Mouse (Mus musculus) MEL (cell line): ENCODE data around the gene Nsun2. TPM values are rescaled to one million over a fixed set of nuclear protein-coding genes. Genes with fewer than 3 reads are reported as not detected.

Source experiments
- DNase-seq: peaks from one replicate; pipeline ENCODE4 v3.0.0; 2011; ENCODE audit warnings: low read depth, low spot score
- H3K27ac ChIP-seq: 2 replicates; pipeline ENCODE4 v1.5.1; 2012; ENCODE audit warnings: low read depth, mild to moderate bottlenecking, control low read depth, low read length, moderate library complexity; ENCODE audit not compliant: control insufficient read depth
- H3K27me3 ChIP-seq, 2 experiments: fragments of 150-350 bp in 1 of 2; sonication (generic) in 1 of 2; 2 replicates each; pipeline ENCODE4 v1.6.1; 2012; ENCODE audit warnings: low read length in 2 of 2, mild to moderate bottlenecking in 2 of 2, improper control_type of control experiment in 1 of 2, moderate library complexity in 1 of 2; ENCODE audit not compliant: insufficient read depth in 2 of 2, control insufficient read depth in 1 of 2
- H3K36me3 ChIP-seq, 2 experiments: 2 replicates each; pipeline ENCODE4 v1.6.1; 2012 to 2014; ENCODE audit warnings: low read length in 2 of 2, improper control_type of control experiment in 1 of 2, inconsistent platforms in 1 of 2, mild to moderate bottlenecking in 1 of 2; ENCODE audit not compliant: insufficient read depth in 2 of 2, control insufficient read depth in 1 of 2
- H3K4me1 ChIP-seq, 2 experiments: fragments of 150-350 bp in 1 of 2; sonication (generic) in 1 of 2; 2 replicates each; pipeline ENCODE4 v1.6.1; 2012; ENCODE audit warnings: low read length in 2 of 2, improper control_type of control experiment in 1 of 2, mild to moderate bottlenecking in 1 of 2; ENCODE audit not compliant: insufficient read depth in 2 of 2, control insufficient read depth in 1 of 2
- H3K4me3 ChIP-seq, 2 experiments: fragments of 150-350 bp in 1 of 2; sonication (generic) in 1 of 2; 2 replicates each; pipeline ENCODE4 v1.5.1; 2012; ENCODE audit warnings: low read depth in 2 of 2, low read length in 2 of 2, mild to moderate bottlenecking in 2 of 2, moderate library complexity in 2 of 2, control low read depth in 1 of 2, improper control_type of control experiment in 1 of 2; ENCODE audit not compliant: control insufficient read depth in 1 of 2, insufficient read depth in 1 of 2
- H3K79me2 ChIP-seq: 2 replicates; pipeline ENCODE4 v1.6.1; 2012; ENCODE audit warnings: mild to moderate bottlenecking, low read length, moderate library complexity; ENCODE audit not compliant: control insufficient read depth, poor library complexity, insufficient read depth
- H3K9ac ChIP-seq: 2 replicates; pipeline ENCODE4 v1.6.1; 2012; ENCODE audit warnings: low read depth, mild to moderate bottlenecking, control low read depth, low read length, moderate library complexity; ENCODE audit not compliant: control insufficient read depth, poor library complexity, severe bottlenecking
- H3K9me3 ChIP-seq: fragments of 150-350 bp; sonication (generic); replicated peaks from 2 replicates; pipeline ENCODE4 v1.6.1; 2012; ENCODE audit warnings: mild to moderate bottlenecking, low read length, improper control_type of control experiment, moderate library complexity; ENCODE audit not compliant: insufficient read depth
- BHLHE40 ChIP-seq: IDR thresholded peaks from 2 replicates; pipeline ENCODE4 v1.6.1; 2012; ENCODE audit warnings: low read depth, mild to moderate bottlenecking, inconsistent platforms, low read length, improper control_type of control experiment, borderline replicate concordance
- CHD1 ChIP-seq: IDR thresholded peaks from 2 replicates; pipeline ENCODE4 v1.6.1; 2012; ENCODE audit warnings: low read depth, mild to moderate bottlenecking, inconsistent platforms, low read length, improper control_type of control experiment
- E2F4 ChIP-seq: IDR thresholded peaks from 2 replicates; pipeline ENCODE4 v1.6.1; 2011; ENCODE audit warnings: low read depth, low read length, improper control_type of control experiment, borderline replicate concordance
- EP300 ChIP-seq, 2 experiments: IDR thresholded peaks; 2 replicates each; pipeline ENCODE4 v1.6.1; 2011; ENCODE audit warnings: improper control_type of control experiment in 2 of 2, low read length in 2 of 2, low read depth in 1 of 2, mild to moderate bottlenecking in 1 of 2
- GABPA ChIP-seq: IDR thresholded peaks from 2 replicates; pipeline ENCODE4 v1.6.1; 2012; ENCODE audit warnings: low read depth, mild to moderate bottlenecking, inconsistent platforms, low read length, improper control_type of control experiment, moderate library complexity
- JUND ChIP-seq: IDR thresholded peaks from 2 replicates; pipeline ENCODE4 v1.6.1; 2011; ENCODE audit warnings: low read depth, mild to moderate bottlenecking, improper control_type of control experiment, low read length
- MAX ChIP-seq: IDR thresholded peaks from 2 replicates; pipeline ENCODE4 v1.6.1; 2011; ENCODE audit warnings: low read length, improper control_type of control experiment
- MAZ ChIP-seq: IDR thresholded peaks from 2 replicates; pipeline ENCODE4 v1.6.1; 2012; ENCODE audit warnings: low read depth, mild to moderate bottlenecking, inconsistent platforms, low read length, improper control_type of control experiment
- MXI1 ChIP-seq: IDR thresholded peaks from 2 replicates; pipeline ENCODE4 v1.6.1; 2011; ENCODE audit warnings: mild to moderate bottlenecking, low read depth, low read length, improper control_type of control experiment
- MYB ChIP-seq: IDR thresholded peaks from 2 replicates; pipeline ENCODE4 v1.6.1; 2011; ENCODE audit warnings: mild to moderate bottlenecking, low read depth, low read length, improper control_type of control experiment
- MYC ChIP-seq: IDR thresholded peaks from 2 replicates; pipeline ENCODE4 v1.6.1; 2011; ENCODE audit warnings: low read depth, mild to moderate bottlenecking, low read length, improper control_type of control experiment, moderate library complexity
- NELFE ChIP-seq: IDR thresholded peaks from 2 replicates; pipeline ENCODE4 v1.6.1; 2011; ENCODE audit warnings: low read depth, low read length, improper control_type of control experiment
- POLR2AphosphoS2 ChIP-seq: IDR thresholded peaks from 2 replicates; pipeline ENCODE4 v1.6.1; 2011; ENCODE audit warnings: low read length, improper control_type of control experiment
- RCOR1 ChIP-seq: IDR thresholded peaks from 2 replicates; pipeline ENCODE4 v1.6.1; 2012; ENCODE audit warnings: low read depth, mild to moderate bottlenecking, inconsistent platforms, low read length, improper control_type of control experiment
- SIN3A ChIP-seq: IDR thresholded peaks from 2 replicates; pipeline ENCODE4 v1.6.1; 2012; ENCODE audit warnings: low read length, improper control_type of control experiment, inconsistent platforms
- SMC3 ChIP-seq: IDR thresholded peaks from 2 replicates; pipeline ENCODE4 v1.6.1; 2011; ENCODE audit warnings: low read depth, low read length, improper control_type of control experiment
- TAL1 ChIP-seq: IDR thresholded peaks from 2 replicates; pipeline ENCODE4 v1.6.1; 2012; ENCODE audit warnings: mild to moderate bottlenecking, inconsistent platforms, low read length, moderate library complexity, mixed read lengths
- TBP ChIP-seq: IDR thresholded peaks from 2 replicates; pipeline ENCODE4 v1.8.0; 2011; ENCODE audit warnings: low read depth, low read length, improper control_type of control experiment
- TCF12 ChIP-seq: IDR thresholded peaks from 2 replicates; pipeline ENCODE4 v1.6.1; 2014; ENCODE audit warnings: low read depth, mild to moderate bottlenecking, inconsistent platforms, low read length, improper control_type of control experiment, moderate library complexity
- UBTF ChIP-seq: IDR thresholded peaks from 2 replicates; pipeline ENCODE4 v1.6.1; 2012; ENCODE audit warnings: low read depth, mild to moderate bottlenecking, inconsistent platforms, low read length, improper control_type of control experiment, moderate library complexity, borderline replicate concordance; ENCODE audit not compliant: insufficient read depth
- USF1 ChIP-seq: IDR thresholded peaks from 2 replicates; pipeline ENCODE4 v1.6.1; 2014; ENCODE audit warnings: low read depth, mild to moderate bottlenecking, inconsistent platforms, low read length, improper control_type of control experiment, moderate library complexity
- USF2 ChIP-seq, 2 experiments: IDR thresholded peaks; 2 replicates each; pipeline ENCODE4 v1.6.1; 2011 to 2012; ENCODE audit warnings: improper control_type of control experiment in 2 of 2, low read length in 2 of 2, borderline replicate concordance in 1 of 2, inconsistent platforms in 1 of 2, low read depth in 1 of 2, mild to moderate bottlenecking in 1 of 2; ENCODE audit not compliant: insufficient read depth in 1 of 2
- ZC3H11A ChIP-seq: IDR thresholded peaks from 2 replicates; pipeline ENCODE4 v1.6.1; 2012; ENCODE audit warnings: low read depth, mild to moderate bottlenecking, inconsistent platforms, low read length, improper control_type of control experiment
- ZKSCAN1 ChIP-seq: IDR thresholded peaks from 2 replicates; pipeline ENCODE4 v1.6.1; 2012; ENCODE audit warnings: low read depth, mild to moderate bottlenecking, inconsistent platforms, low read length, improper control_type of control experiment, moderate library complexity
- ZMIZ1 ChIP-seq: IDR thresholded peaks from 2 replicates; pipeline ENCODE4 v1.6.1; 2012; ENCODE audit warnings: low read depth, mild to moderate bottlenecking, inconsistent platforms, low read length, improper control_type of control experiment, moderate library complexity
- ZNF384 ChIP-seq: IDR thresholded peaks from 2 replicates; pipeline ENCODE4 v1.6.1; 2012; ENCODE audit warnings: low read depth, mild to moderate bottlenecking, inconsistent platforms, low read length, improper control_type of control experiment
- polyA plus RNA-seq, 2 experiments: library from polyadenylated mRNA; stranded (reverse) in 1 of 2; unstranded in 1 of 2; fragments of >175 nt in 1 of 2; fragments of >200 nt in 1 of 2; gene quantifications; 2 replicates each; pipeline versions ENCODE4 v1.2.1 to v1.2.4; 2012; ENCODE audit warnings: low replicate concordance in 2 of 2, low read depth in 1 of 2; ENCODE audit not compliant: insufficient read length in 2 of 2, insufficient read depth in 1 of 2, missing spikeins in 1 of 2
- total RNA-seq: library from RNA; depleted of rRNA; stranded (reverse); fragments of 300-350 nt; gene quantifications from 2 replicates; pipeline ENCODE4 v1.2.3, GENCODE M21; 2012

Nsun2 gene
- total and polyA plus RNA-seq, 3 experiments: 277 to 303 (median 302) TPM

GRCm38 (mm10) chr13:69586337-69586736 lies 52.8 kb downstream of the Nsun2 start:
- H3K9ac ChIP-seq: no peak overlapping the region
- TF ChIP-seq MXI1 (no peak), SMC3 (no peak), EP300 (IDR thresholded peaks at IDR 0.05; ENCODE audit: low read depth in 1 of 2, low read length in 2 of 2) (no peak)
- H3K27me3 ChIP-seq: no peaks in the 10 kb centered on the region
- H3K4me1 ChIP-seq: no peaks in the 10 kb centered on the region
- H3K27ac ChIP-seq: no peak overlapping the region
- H3K9me3 ChIP-seq: no peaks in the 10 kb centered on the region
- DNase-seq: no peak
- no peak overlapping the region for H3K4me3 ChIP-seq
- H3K79me2 ChIP-seq: no peaks in the 10 kb centered on the region
- no peaks in the 10 kb centered on the region for H3K36me3 ChIP-seq

GRCm38 (mm10) chr13:69587849-69588248 lies 54.3 kb downstream of the Nsun2 start:
- no peaks in the 10 kb centered on the region for H3K79me2 ChIP-seq
- no peak for DNase-seq
- no peaks in the 10 kb centered on the region for H3K4me1 ChIP-seq
- H3K36me3 ChIP-seq: no peaks in the 10 kb centered on the region
- TF ChIP-seq ZKSCAN1 (no peak), E2F4 (no peak), TCF12 (no peak), JUND (no peak), SIN3A (no peak), MAZ (no peak), ZNF384 (no peak), MAX (no peak), BHLHE40 (no peak)
- no peak overlapping the region for H3K9ac ChIP-seq
- H3K27ac ChIP-seq: no peak overlapping the region
- no peak overlapping the region for H3K4me3 ChIP-seq
- H3K27me3 ChIP-seq: no peaks in the 10 kb centered on the region
- H3K9me3 ChIP-seq: no peaks in the 10 kb centered on the region

- TF ChIP-seq ZNF384 (no peak), TAL1 (no peak), MYC (no peak), USF2 (IDR thresholded peaks at IDR 0.05; ENCODE audit: borderline replicate concordance in 1 of 2, insufficient read depth in 1 of 2, low read depth in 1 of 2, low read length in 2 of 2) (no peak), RCOR1 (no peak), EP300 (IDR thresholded peaks at IDR 0.05; ENCODE audit: low read depth in 1 of 2, low read length in 2 of 2) (no peak), CHD1 (no peak), USF1 (no peak), GABPA (no peak), MYB (no peak), ZKSCAN1 (no peak), POLR2AphosphoS2 (no peak), ZMIZ1 (no peak), TCF12 (no peak), TBP (no peak), UBTF (no peak), NELFE (no peak), ZC3H11A (no peak), MAX (no peak)
- H3K27ac ChIP-seq: no peak overlapping the region
- no peaks in the 10 kb centered on the region for H3K79me2 ChIP-seq
- no peak overlapping the region for H3K9ac ChIP-seq
- H3K27me3 ChIP-seq: no peaks in the 10 kb centered on the region
- no peaks in the 10 kb centered on the region for H3K36me3 ChIP-seq
- no peaks in the 10 kb centered on the region for H3K9me3 ChIP-seq
- no peak overlapping the region for H3K4me3 ChIP-seq
- no peak for DNase-seq
- no peaks in the 10 kb centered on the region for H3K4me1 ChIP-seq
Measured at GRCm38 (mm10) chr13:69588263-69588662, 54.7 kb downstream of the Nsun2 start.
